Mouse (Mus musculus) megakaryocyte progenitor cell, adult 5-6 weeks (primary cell): Measurements from ENCODE around the gene Atg9b. TPM values are rescaled to one million over a fixed set of nuclear protein-coding genes. Genes with fewer than 3 reads are reported as not detected.
A peak's percentile ranks its signal among the peaks of the same experiment; 100 is the strongest.

Source experiments
- ATAC-seq: replicated peaks from 2 replicates; pipeline ENCODE4 v1.8.0; 2016; ENCODE audit warnings: mild to moderate bottlenecking, moderate TSS enrichment, inconsistent platforms; ENCODE audit not compliant: poor library complexity
- total RNA-seq, 2 experiments: library from RNA; stranded (forward) in 1 of 2; stranded (reverse) in 1 of 2; fragments of 157-497, 149-512 nt in 1 of 2; fragments of 200-1000 nt in 1 of 2; gene quantifications; 2 replicates each; pipeline versions ENCODE4 v1.2.3 to v1.2.4; 2015 to 2017

Gene Atg9b
- total RNA-seq (2015) (0.90 and 1.9 TPM in 2 replicates), total RNA-seq (2017) (2.6 and 3.5 TPM in 2 replicates)

- no peak for ATAC-seq
Observed at GRCm38 (mm10) chr5:24391864-24392263, at the start of gene Atg9b. Gene Atg9b, minus strand, starts transcription at chr5:24392143.

DNA sequence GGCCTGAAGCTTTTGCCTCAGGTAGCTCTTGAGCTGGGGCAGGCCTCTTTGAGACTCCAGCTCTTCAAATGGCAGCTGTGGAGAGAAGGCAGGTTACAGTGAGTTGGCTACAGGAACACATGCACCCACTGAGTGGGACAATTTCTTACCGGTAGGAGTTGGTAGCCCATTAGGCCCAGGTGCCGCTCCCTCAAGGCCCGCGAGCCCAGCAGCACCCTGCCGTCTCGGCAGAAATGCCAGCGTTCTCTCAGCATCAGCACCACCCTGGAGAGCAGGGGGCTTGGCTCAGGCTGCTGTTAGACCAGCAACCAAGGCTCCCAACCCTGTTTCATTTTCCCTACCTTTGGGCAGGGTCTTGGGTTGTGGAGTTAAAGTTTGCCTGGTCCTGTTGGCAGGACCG is 49.2 kb upstream of the Atg9b start:
- ATAC-seq, result no peak

DNA sequence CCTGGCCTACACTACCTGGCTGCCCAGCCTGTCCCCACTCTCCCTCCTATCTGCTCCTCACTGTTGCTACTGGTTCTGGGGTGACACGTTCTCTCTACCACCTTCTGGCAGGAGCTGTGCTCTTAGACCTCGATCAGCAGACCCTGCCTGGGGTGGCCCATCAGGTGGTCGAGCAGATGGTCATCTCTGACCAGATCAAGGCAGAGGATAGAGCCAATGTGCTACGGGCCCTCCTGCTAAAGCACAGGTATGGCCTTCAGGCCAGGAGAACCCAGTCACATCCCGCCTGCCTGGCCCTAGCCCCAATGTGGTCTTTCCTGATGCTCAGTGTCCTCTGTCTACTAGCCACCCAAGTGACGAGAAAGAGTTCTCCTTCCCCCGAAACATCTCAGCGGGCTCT is 42.0 kb upstream of the Atg9b start:
- no peak for ATAC-seq

GRCm38 (mm10) chr5:24428596-24428995 is 36.7 kb upstream of the Atg9b start:
- no peak for ATAC-seq

- no peak for ATAC-seq
Observed at GRCm38 (mm10) chr5:24427981-24428402, 36.0 kb upstream of the Atg9b start.

- ATAC-seq, result no peak
Observed at GRCm38 (mm10) chr5:24427285-24427633, 35.3 kb upstream of the Atg9b start.

- ATAC-seq, result no peak
Observed at GRCm38 (mm10) chr5:24426556-24427284, 34.8 kb upstream of the Atg9b start.

GRCm38 (mm10) chr5:24426037-24426432 is 34.1 kb upstream of the Atg9b start:
- ATAC-seq, result no peak

DNA sequence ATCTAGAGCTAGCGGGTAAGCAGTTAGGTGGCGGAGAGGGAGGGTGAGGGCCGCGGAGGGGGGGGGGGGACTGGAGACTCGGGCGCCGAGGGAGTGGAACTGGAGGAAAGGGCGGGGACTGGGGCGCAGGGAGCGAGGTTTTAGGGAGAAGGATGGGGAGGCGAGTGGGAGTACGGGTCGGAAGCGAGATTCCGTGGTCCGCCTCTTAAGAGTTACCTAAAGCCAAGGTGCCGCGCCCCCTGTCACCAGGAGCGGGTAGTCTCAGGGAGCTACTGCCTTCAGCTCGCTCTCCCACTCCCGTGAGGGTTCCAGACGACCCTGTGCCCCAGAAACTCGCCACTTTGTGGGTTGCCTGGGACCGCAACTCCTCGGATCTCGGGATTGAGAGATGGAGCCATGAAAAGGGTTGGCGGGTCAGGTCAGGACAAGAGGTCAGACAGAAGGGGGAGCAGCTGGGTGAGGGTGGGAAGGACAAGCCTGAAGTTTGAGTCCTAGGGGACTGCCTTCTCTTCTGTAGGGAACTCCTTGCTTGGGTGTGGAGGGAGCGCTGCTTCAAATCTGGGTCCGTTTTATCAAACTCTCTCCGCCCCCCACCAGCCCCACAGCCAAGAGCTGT is 33.6 kb upstream of the Atg9b start:
- peak; percentile 8; the same call in 1 of the 2 replicates for ATAC-seq

DNA sequence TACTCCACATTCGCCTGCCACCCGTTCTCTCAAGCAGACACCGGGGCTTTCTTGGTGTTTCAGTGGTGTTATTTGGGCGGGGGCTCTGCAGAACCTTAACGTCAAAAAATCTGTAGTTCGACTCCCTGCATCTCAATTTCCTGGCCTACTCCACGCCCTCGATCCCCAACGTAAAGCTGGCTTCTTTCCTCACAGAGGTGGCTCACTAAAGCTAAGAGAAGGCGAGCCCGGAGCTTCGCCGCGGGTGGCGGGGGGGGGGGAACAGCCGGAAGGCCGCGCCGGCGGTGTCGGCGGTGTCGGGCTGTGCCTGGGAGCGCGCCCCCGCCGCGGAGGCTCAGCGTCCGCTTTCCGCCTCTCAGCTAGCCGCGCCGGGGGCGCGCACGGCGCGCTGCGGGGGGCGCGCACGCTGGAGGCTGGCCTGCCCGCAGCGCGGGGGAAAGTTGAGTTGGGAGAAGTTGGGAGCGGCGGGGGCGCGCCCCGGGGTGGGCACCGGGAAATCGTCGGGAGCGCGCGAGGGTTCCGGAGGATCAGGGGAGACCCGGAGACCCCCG is 33.0 kb upstream of the Atg9b start:
- ATAC-seq, result peak; percentile 45

GRCm38 (mm10) chr5:24424004-24424781 is 32.2 kb upstream of the Atg9b start:
- peak; percentile 18 for ATAC-seq

GRCm38 (mm10) chr5:24423129-24424003 is 31.4 kb upstream of the Atg9b start, which contains the start of the genes Cdk5 and Slc4a2:
Gene Cdk5, minus strand, starts transcription at chr5:24423530.
Gene Slc4a2, plus strand, starts transcription at chr5:24423837.
- ATAC-seq, result peak; percentile 89

GRCm38 (mm10) chr5:24420381-24420780 is 28.4 kb upstream of the Atg9b start:
- no peak for ATAC-seq

DNA sequence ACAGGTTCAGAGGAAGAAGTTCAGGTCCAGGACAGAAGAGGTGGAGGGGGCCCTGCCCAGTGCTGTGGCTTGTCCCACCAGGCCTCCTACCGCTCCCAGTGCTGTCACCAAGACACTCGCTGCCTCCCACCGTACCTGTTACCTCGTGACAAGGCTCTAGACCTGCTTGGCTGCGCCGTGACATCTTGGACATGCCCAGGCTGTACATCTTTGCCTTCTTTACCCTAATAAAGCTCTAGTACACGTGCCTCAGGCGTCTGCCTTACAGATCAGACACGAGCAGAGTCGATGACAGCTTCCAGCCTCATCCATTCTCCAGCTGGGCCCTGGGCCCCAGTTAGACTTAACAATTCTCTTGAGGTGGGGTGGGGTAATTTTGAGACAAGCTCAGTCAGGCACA is 25.6 kb upstream of the Atg9b start:
- ATAC-seq, result no peak

DNA sequence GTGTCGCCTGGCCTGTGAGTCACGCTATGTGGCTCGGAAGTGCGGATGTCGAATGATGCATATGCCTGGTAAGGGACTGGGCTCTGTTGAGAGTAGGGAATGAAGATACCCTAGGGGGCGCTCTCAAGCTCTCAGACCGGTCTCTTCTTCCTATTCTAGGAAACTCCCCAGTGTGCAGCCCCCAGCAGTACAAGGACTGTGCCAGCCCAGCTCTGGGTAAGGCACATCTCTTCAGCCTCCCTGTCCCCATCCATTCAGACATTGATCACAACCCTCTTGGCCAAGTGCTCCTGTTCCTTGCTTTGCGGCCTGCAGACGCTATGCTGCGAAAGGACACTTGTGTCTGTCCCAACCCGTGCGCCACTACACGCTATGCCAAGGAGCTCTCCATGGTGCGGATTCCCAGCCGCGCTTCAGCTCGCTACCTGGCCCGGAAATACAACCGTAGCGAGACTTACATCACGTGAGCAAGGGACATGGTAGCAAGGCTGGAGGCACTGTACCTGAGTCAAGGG is 24.3 kb upstream of the Atg9b start:
- ATAC-seq, result peak; percentile 85

DNA sequence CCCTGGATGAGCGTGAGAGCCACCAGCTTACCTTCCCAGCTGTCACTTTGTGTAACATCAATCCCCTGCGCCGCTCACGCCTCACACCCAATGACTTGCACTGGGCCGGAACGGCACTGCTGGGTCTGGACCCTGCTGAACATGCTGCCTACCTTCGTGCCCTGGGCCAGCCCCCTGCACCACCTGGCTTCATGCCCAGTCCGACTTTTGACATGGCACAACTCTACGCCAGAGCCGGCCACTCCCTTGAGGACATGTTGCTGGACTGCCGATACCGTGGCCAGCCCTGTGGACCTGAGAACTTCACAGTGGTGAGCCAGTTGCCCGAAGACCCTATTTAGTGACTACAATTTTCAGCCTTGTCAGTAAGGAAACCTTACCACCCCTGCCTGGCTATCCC is 22.0 kb upstream of the Atg9b start:
- no peak for ATAC-seq

GRCm38 (mm10) chr5:24413042-24413693 is 21.2 kb upstream of the Atg9b start, which contains the start of gene Asic3:
Gene Asic3, plus strand, starts transcription at chr5:24413392.
- ATAC-seq, result no peak

- no peak for ATAC-seq
Observed at GRCm38 (mm10) chr5:24412063-24412462, 20.1 kb upstream of the Atg9b start.

DNA sequence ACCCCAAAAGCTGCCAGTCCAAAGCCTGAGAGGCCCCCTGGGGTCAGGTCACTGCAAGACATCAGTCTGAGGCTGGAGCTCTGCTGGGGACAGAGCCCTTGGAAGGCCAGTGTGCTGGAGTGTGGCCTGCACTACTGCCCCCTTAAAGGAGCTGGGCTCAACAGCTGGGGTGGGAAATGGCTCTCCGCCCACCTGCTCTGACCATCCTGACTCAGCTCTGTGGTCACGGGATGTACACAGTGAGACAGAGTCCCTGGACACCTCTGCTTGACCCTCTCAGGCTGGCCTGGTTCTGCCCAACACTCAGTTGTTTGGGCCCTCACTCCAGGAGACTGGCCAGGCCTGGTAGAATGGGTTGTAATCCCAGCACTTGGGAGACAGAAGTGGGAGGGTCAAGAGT is 17.5 kb upstream of the Atg9b start:
- ATAC-seq, result no peak

GRCm38 (mm10) chr5:24408651-24409050 is 16.7 kb upstream of the Atg9b start:
- no peak for ATAC-seq
